Mouse (Mus musculus) right cerebral cortex, postnatal 4 days (tissue): Measurements from ENCODE around the gene 4930447F04Rik.

Source experiments
- DNase-seq: peaks from one replicate; pipeline ENCODE4 v3.0.0-alpha.2; 2022

4930447F04Rik gene

DNA sequence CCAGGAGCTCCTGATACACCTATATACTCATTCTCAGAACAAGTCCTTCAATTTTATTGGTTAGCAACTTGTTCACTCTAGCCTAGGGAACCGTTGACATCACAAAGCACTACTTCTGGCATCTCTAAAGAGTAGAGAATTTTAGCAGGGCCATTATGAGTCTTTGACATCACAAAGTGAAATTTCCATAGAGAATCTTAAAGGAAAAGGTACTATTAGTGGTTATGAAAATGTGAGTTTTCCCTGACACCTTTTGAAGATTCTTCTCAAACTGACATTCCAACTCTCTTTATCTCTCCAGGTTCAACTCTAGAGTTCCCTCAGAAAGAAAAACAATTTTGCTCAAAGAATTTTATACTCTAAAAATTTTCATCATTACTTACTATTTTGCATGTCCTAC, at the start of gene 4930447F04Rik:
Gene 4930447F04Rik (minus strand): TSS at position 101 of the 400 bp plus-strand sequence.
- no peak for DNase-seq
